In the genomic region with DNA sequence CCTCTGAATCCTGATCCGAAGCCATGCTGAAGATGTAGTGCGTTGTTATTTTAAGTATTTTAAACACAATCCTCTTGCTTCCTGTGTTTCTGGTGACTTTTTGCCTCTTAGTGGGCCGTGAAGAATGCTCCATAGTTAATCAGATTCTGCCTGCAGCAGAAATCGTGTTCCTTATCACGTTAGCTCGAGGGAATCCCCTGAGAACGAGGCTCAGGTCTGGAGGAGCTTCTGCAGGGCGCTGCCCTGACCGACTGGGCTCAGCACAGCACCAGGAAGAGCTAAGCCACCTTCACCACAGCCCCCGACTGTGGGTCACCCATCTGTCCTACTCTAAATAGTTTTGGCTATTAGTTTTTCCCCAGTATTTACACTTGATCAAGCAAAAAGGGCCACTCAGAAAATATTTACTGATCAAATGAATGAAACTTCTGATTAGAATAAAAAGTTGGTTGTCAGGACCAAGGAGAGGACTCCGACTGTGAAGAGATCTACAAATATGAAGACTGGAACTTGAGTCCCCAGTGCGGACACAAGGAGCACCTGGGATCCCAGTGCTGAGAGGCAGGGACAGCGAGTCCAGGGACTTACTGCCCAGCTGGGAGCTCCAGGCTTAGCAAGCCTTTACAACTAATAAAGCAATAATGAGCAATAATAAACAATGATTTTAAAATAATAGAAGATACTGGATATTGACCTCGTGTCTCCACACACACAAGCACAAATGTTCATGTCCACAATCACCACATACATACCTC, we compare ENCODE assay signal across 16 mouse cellular contexts. TPM values are rescaled to one million over a fixed set of nuclear protein-coding genes. Genes with fewer than 3 reads are reported as not detected.
A peak's percentile ranks its signal among the peaks of the same experiment; 100 is the strongest.
DNase-seq lines count a peak whose midpoint lies in the region; ATAC-seq and TF ChIP-seq lines count a peak whose summit lies in the region.
"Had no signal": no experiment of that assay in that cellular context is flagged by ENCODE, and none has a peak within 500 bp of the region (broad histone marks: within the 10 kb centered on the region; RNA-seq: fewer than 3 reads in every experiment).

No protein-coding gene starts in this region.

- no peaks in the 10 kb centered on the region for H3K9me3 ChIP-seq in heart, embryonic 11.5 days (replicated peaks; ENCODE audit: control insufficient read depth, low read length)
- H3K9me3 ChIP-seq in kidney, embryonic 15.5 days (replicated peaks), result no peaks in the 10 kb centered on the region
- H3K9me3 ChIP-seq in kidney, embryonic 14.5 days (ENCODE audit: control insufficient read depth, low read length), result no peaks in the 10 kb centered on the region
- no peaks in the 10 kb centered on the region for H3K9me3 ChIP-seq in liver, embryonic 14.5 days (ENCODE audit: control insufficient read depth, low read length)
- H3K9me3 ChIP-seq: limb, embryonic 12.5 days; midbrain, embryonic 15.5 days had no signal

- DNase-seq in heart, adult 9 months (ENCODE audit: low spot score in 2 of 2), result no peak
- DNase-seq in liver, embryonic 14.5 days (ENCODE audit: low read depth in 3 of 3, low spot score in 3 of 3), result no peak
- DNase-seq in embryo, embryonic 11 days, result no peak
- DNase-seq in cerebellum, adult 8-10 months, result no peak
- DNase-seq: adrenal gland, postnatal 36 days; cerebellum, postnatal 10 days; heart, postnatal 14 days; thymus, adult 18-20 months had no signal

- ATAC-seq in heart, embryonic 11.5 days (replicated peaks; ENCODE audit: insufficient number of reproducible peaks, low FRiP score, low TSS enrichment), result no peak
- no peak for ATAC-seq in kidney, embryonic 15.5 days (replicated peaks; ENCODE audit: low FRiP score)
- no peak for ATAC-seq in kidney, embryonic 14.5 days (ENCODE audit: low FRiP score, low TSS enrichment)
- no peak for ATAC-seq in liver, embryonic 14.5 days (ENCODE audit: insufficient read depth)
- ATAC-seq: activated CD4-positive, CD25-positive, alpha-beta regulatory T cell, adult 4 months; forebrain, embryonic 16.5 days; midbrain, embryonic 15.5 days had no signal

- WGBS in heart, embryonic 11.5 days (ENCODE audit: insufficient replicate concordance), result 42% methylated on average over 14 of the region's 14 CpGs
- 57% methylated on average over 14 of the region's 14 CpGs for WGBS in kidney, embryonic 15.5 days
- WGBS in kidney, embryonic 14.5 days, result 64% methylated on average over 14 of the region's 14 CpGs
- WGBS in liver, embryonic 14.5 days (ENCODE audit: insufficient replicate concordance), result 38% methylated on average over 14 of the region's 14 CpGs

- TF ChIP-seq EP300 in liver, embryonic 14.5 days (IDR thresholded peaks at IDR 0.05; ENCODE audit: low read depth), result no peak

- TF ChIP-seq CTCF in liver, embryonic 14.5 days (IDR thresholded peaks at IDR 0.05; ENCODE audit: low read depth), result no peak

- H3K36me3 ChIP-seq in heart, embryonic 11.5 days (ENCODE audit: control insufficient read depth, insufficient read depth, low read length), result no peaks in the 10 kb centered on the region
- H3K36me3 ChIP-seq in kidney, embryonic 15.5 days, result no peaks in the 10 kb centered on the region
- no peaks in the 10 kb centered on the region for H3K36me3 ChIP-seq in kidney, embryonic 14.5 days (ENCODE audit: control insufficient read depth, insufficient read depth, low read length)
- H3K36me3 ChIP-seq in liver, embryonic 14.5 days (replicated peaks; ENCODE audit: control insufficient read depth, insufficient read depth, low read depth), result no peaks in the 10 kb centered on the region
- H3K36me3 ChIP-seq: limb, embryonic 12.5 days; midbrain, embryonic 15.5 days had no signal

- H3K27ac ChIP-seq in heart, embryonic 11.5 days (ENCODE audit: low read depth, low read length), result no peak overlapping the region
- peak overlapping the region; percentile 65; the same call in 1 of the 2 replicates for H3K27ac ChIP-seq in kidney, embryonic 15.5 days
- no peak overlapping the region for H3K27ac ChIP-seq in kidney, embryonic 14.5 days (ENCODE audit: low read depth, low read length)
- H3K27ac ChIP-seq in brown adipose tissue, adult 24 weeks (replicated peaks; ENCODE audit: low read depth, low read length), result peak overlapping the region; percentile 68
- peak overlapping the region; percentile 14; the same call in 1 of the 2 replicates for H3K27ac ChIP-seq in liver, embryonic 14.5 days
- H3K27ac ChIP-seq: limb, embryonic 12.5 days; midbrain, embryonic 15.5 days had no signal

- no peak overlapping the region for H3K4me2 ChIP-seq in heart, embryonic 11.5 days
- H3K4me2 ChIP-seq in kidney, embryonic 15.5 days, result no peak overlapping the region
- no peak overlapping the region for H3K4me2 ChIP-seq in kidney, embryonic 14.5 days (replicated peaks; ENCODE audit: low read depth, low read length)
- no peak overlapping the region for H3K4me2 ChIP-seq in liver, embryonic 14.5 days (ENCODE audit: low read depth)
- H3K4me2 ChIP-seq: limb, embryonic 12.5 days; midbrain, embryonic 15.5 days had no signal

- H3K27me3 ChIP-seq in heart, embryonic 11.5 days (ENCODE audit: control insufficient read depth, insufficient read depth, low read length), result no peaks in the 10 kb centered on the region
- no peaks in the 10 kb centered on the region for H3K27me3 ChIP-seq in kidney, embryonic 15.5 days
- H3K27me3 ChIP-seq in kidney, embryonic 14.5 days (ENCODE audit: control insufficient read depth, insufficient read depth, low read length), result no peaks in the 10 kb centered on the region
- no peaks in the 10 kb centered on the region for H3K27me3 ChIP-seq in liver, embryonic 14.5 days (ENCODE audit: control insufficient read depth, insufficient read depth, low read length)
- H3K27me3 ChIP-seq: limb, embryonic 12.5 days; midbrain, embryonic 15.5 days had no signal

- no peaks in the 10 kb centered on the region for H3K4me1 ChIP-seq in heart, embryonic 11.5 days (ENCODE audit: control insufficient read depth, insufficient read depth, low read length)
- peaks cover 18% of the 10 kb centered on the region for H3K4me1 ChIP-seq in kidney, embryonic 15.5 days
- H3K4me1 ChIP-seq in kidney, embryonic 14.5 days (ENCODE audit: control insufficient read depth, insufficient read depth, low read length), result no peaks in the 10 kb centered on the region; the same call in 1 of the 2 replicates
- peaks cover 12% of the 10 kb centered on the region for H3K4me1 ChIP-seq in brown adipose tissue, adult 24 weeks (ENCODE audit: control insufficient read depth, insufficient read depth, insufficient read length, low read length)
- peaks cover 36 to 41% of the 10 kb centered on the region in 2 experiments for H3K4me1 ChIP-seq in liver, embryonic 14.5 days (replicated peaks; ENCODE audit: control insufficient read depth in 2 of 2, insufficient read depth in 2 of 2, low read length in 1 of 2)

- peak overlapping the region; percentile 49; the same call in 1 of the 2 replicates for H3K9ac ChIP-seq in heart, embryonic 11.5 days (ENCODE audit: low read depth, low read length)
- H3K9ac ChIP-seq in kidney, embryonic 15.5 days, result no peak overlapping the region
- H3K9ac ChIP-seq in kidney, embryonic 14.5 days (ENCODE audit: low read depth, low read length), result no peak overlapping the region
- no peak overlapping the region for H3K9ac ChIP-seq in liver, embryonic 14.5 days (replicated peaks)
- H3K9ac ChIP-seq: limb, embryonic 12.5 days; midbrain, embryonic 15.5 days had no signal

- H3K4me3 ChIP-seq in heart, embryonic 11.5 days (ENCODE audit: low read depth, low read length), result no peak overlapping the region
- H3K4me3 ChIP-seq in kidney, embryonic 15.5 days (replicated peaks), result no peak overlapping the region
- no peak overlapping the region for H3K4me3 ChIP-seq in kidney, embryonic 14.5 days (ENCODE audit: low read length)
- no peak overlapping the region for H3K4me3 ChIP-seq in brown adipose tissue, adult 24 weeks (ENCODE audit: insufficient read depth, low read depth, low read length)
- no peak overlapping the region for H3K4me3 ChIP-seq in liver, embryonic 14.5 days (ENCODE audit: insufficient read depth in 1 of 2, low read depth in 2 of 2, low read length in 2 of 2)
- H3K4me3 ChIP-seq: limb, embryonic 12.5 days; midbrain, embryonic 15.5 days had no signal

RNA-seq across cellular contexts. Expression of gene Plpp1, which starts 58.3 kb away (rescaled TPM):
- polyA plus RNA-seq in heart, embryonic 11.5 days (2014; fragmentation: Nextera tagmentation; extraction: Ambion mirVana), result 37.3 and 41.7 TPM in 2 replicates
- 78.7 and 94.8 TPM in 2 replicates for polyA plus RNA-seq in kidney, embryonic 15.5 days (2015; fragmentation: Nextera tagmentation; extraction: Ambion mirVana)
- 61.9 and 63.6 TPM in 2 replicates for polyA plus RNA-seq in kidney, embryonic 14.5 days (2014; fragmentation: Nextera tagmentation; extraction: Ambion mirVana)
- polyA plus RNA-seq in brown adipose tissue, adult 24 weeks (2012; ENCODE audit: insufficient read depth, insufficient read length, missing spikeins), result 10.1 and 15.5 TPM in 2 replicates
- 16.5 TPM in 2 replicates for polyA plus RNA-seq in liver, embryonic 14.5 days (2012; rRNA removed)
- polyA plus RNA-seq in liver, embryonic 14.5 days (2014; fragmentation: Nextera tagmentation; extraction: Ambion mirVana), result 32.7 and 34.0 TPM in 2 replicates

Comparison
In these comparisons a context has a peak if more than half of its experiments do, and no peak if none do; other contexts are left out.
1. H3K27ac ChIP-seq: peak in kidney, embryonic 15.5 days (single experiment), brown adipose tissue, adult 24 weeks (single experiment) and liver, embryonic 14.5 days (single experiment); none in heart, embryonic 11.5 days (single experiment) and kidney, embryonic 14.5 days (single experiment).